7 mouse cellular contexts compared by ENCODE assay signal in the genomic region with DNA sequence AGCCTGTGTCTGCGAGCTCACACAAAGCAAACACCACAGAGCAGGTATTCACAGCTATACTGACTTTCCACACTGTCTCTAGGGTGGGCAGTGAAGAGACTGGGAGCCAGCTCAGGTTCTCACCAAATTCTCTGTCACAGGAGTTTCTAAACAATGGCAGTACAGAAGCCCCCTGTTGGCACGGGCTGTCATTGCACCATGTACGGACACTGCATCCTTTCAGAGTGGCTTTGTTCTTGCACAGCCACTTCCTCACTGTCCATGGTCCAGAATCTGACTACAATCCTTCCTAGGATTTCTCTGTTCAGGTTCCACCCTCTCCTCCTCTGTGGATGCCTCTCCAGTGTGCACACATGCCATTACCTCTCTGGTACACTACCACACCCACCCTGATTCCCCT. TPM values are rescaled to one million over a fixed set of nuclear protein-coding genes. Genes with fewer than 3 reads are reported as not detected.
A peak's percentile ranks its signal among the peaks of the same experiment; 100 is the strongest.
DNase-seq lines count a peak whose midpoint lies in the region; ATAC-seq lines count a peak whose summit lies in the region.

No protein-coding gene starts in this region.

- DNase-seq in left cerebral cortex, postnatal 4 days = peak; percentile 53
- DNase-seq in left cerebral cortex, adult 9 months (ENCODE audit: low spot score in 2 of 2) = no peak
- peak; percentile 82 for DNase-seq in mesoderm, embryonic 11.5 days (ENCODE audit: low read depth, low spot score)
- DNase-seq in thymus, postnatal 10 days (ENCODE audit: low spot score in 2 of 2) = peak; percentile 41 to 63
- no peak for DNase-seq in gastrocnemius, adult 18-20 months (ENCODE audit: low spot score)

- intact Hi-C loops in left cerebral cortex, postnatal 4 days (cut with DNase I) = no loop called here

- peak; percentile 87 for ATAC-seq in activated CD4-positive, CD25-positive, alpha-beta regulatory T cell, adult 4 months
- ATAC-seq in hematopoietic stem cell, adult 5-6 weeks (replicated peaks in 1 of 2; ENCODE audit: insufficient read depth in 1 of 2, low FRiP score in 2 of 2, low TSS enrichment in 1 of 2, low read depth in 1 of 2, poor library complexity in 2 of 2, severe bottlenecking in 2 of 2) = peak; percentile 77 to 79

RNA-seq across cellular contexts. Expression of gene Tent4a, which starts 10.6 kb away (rescaled TPM):
- total RNA-seq in left cerebral cortex, postnatal 4 days (2021) = 10 to 100 TPM; 49.2 to 49.7 TPM
- 1 to 10 TPM; 4.4 to 4.5 TPM for polyA plus RNA-seq in activated CD4-positive, CD25-positive, alpha-beta regulatory T cell, adult 4 months (2017; shearing (Covaris generic))
- total RNA-seq in hematopoietic stem cell, adult 5-6 weeks (2017) = 11.7 and 11.8 TPM in 2 replicates
- total RNA-seq in gastrocnemius, adult 18-20 months (2021) = 1 to 10 TPM; 5.6 to 6.3 TPM

RNA-seq across cellular contexts. Expression of gene Nsun2, which starts 11.5 kb away (rescaled TPM):
- total RNA-seq in left cerebral cortex, postnatal 4 days (2021) = 10 to 100 TPM; 84.5 to 89.7 TPM
- 10 to 100 TPM; 35.8 to 36.9 TPM for polyA plus RNA-seq in activated CD4-positive, CD25-positive, alpha-beta regulatory T cell, adult 4 months (2017; shearing (Covaris generic))
- total RNA-seq in hematopoietic stem cell, adult 5-6 weeks (2017) = 125 and 206 TPM in 2 replicates
- total RNA-seq in gastrocnemius, adult 18-20 months (2021) = 10 to 100 TPM; 42.4 to 46.5 TPM

Comparison
In these comparisons a context has a peak if more than half of its experiments do, and no peak if none do; other contexts are left out.
1. DNase-seq: peak in left cerebral cortex, postnatal 4 days (single experiment), mesoderm, embryonic 11.5 days (single experiment) and thymus, postnatal 10 days (2 of 2); none in left cerebral cortex, adult 9 months (0 of 2) and gastrocnemius, adult 18-20 months (single experiment).